Mouse (Mus musculus): ENCODE measurements around the gene Gm17409. TPM values are rescaled to one million over a fixed set of nuclear protein-coding genes. Genes with fewer than 3 reads are reported as not detected.

Gm17409 gene
- total RNA-seq, 2 experiments from 2014 or later: not detected

Other genes starting within 250 kb of the Gm17409 start
- under 1 TPM; 0.18 to 0.75 TPM for gene Acvr1c, start 112.2 kb upstream of the Gm17409 start, total RNA-seq (2021)
- 10 to 100 TPM; 16.0 to 19.5 TPM for gene Acvr1, start 97.0 kb downstream of the Gm17409 start, total RNA-seq (2021)
- gene Upp2, start 97.2 kb downstream of the Gm17409 start, total RNA-seq (2021): 1 to 10 TPM; 3.1 to 3.8 TPM